Mouse (Mus musculus) lung, postnatal 0 days (tissue): ENCODE measurements around the gene Epn1. TPM values are rescaled to one million over a fixed set of nuclear protein-coding genes. Genes with fewer than 3 reads are reported as not detected.
A peak's percentile ranks its signal among the peaks of the same experiment; 100 is the strongest.
"Not testable (repeated sequence)": the region's sequence is repeated elsewhere in the genome, so short reads cannot be mapped to it uniquely, and the experiment has no call there.

Experiments
- ATAC-seq: fragments of 200-750 bp; cut with Nextera tagmentation; 2 replicates; pipeline ENCODE4 v1.8.0; 2017; ENCODE audit warnings: moderate library complexity
- DNase-seq: peaks from one replicate; pipeline ENCODE4 v3.0.0-alpha.2; 2016; ENCODE audit warnings: low spot score
- H3K27ac ChIP-seq: fragments of 300-500 bp; sonication (generic); 2 replicates; pipeline ENCODE4 v1.5.1; 2014; ENCODE audit warnings: antibody characterized with exemption, mild to moderate bottlenecking, low read length, mixed read lengths
- H3K27me3 ChIP-seq: fragments of 300-500 bp; sonication (generic); replicated peaks from 2 replicates; pipeline ENCODE4 v1.6.1; 2014; ENCODE audit warnings: low read length, mixed read lengths; ENCODE audit not compliant: insufficient read depth
- H3K36me3 ChIP-seq: fragments of 300-500 bp; sonication (generic); 2 replicates; pipeline ENCODE4 v1.6.1; 2014; ENCODE audit warnings: low read length, mixed read lengths; ENCODE audit not compliant: insufficient read depth
- H3K4me1 ChIP-seq: fragments of 300-500 bp; sonication (generic); 2 replicates; pipeline ENCODE4 v1.6.1; 2014; ENCODE audit warnings: antibody characterized with exemption, low read depth, low read length, mixed read lengths; ENCODE audit not compliant: insufficient read depth
- H3K4me2 ChIP-seq: fragments of 300-500 bp; sonication (generic); replicated peaks from 2 replicates; pipeline ENCODE4 v1.6.1; 2014; ENCODE audit warnings: low read depth, mild to moderate bottlenecking, low read length, moderate library complexity, mixed read lengths
- H3K4me3 ChIP-seq: fragments of 300-500 bp; sonication (generic); 2 replicates; pipeline ENCODE4 v1.5.1; 2014; ENCODE audit warnings: low read depth, low read length
- H3K9ac ChIP-seq: fragments of 300-500 bp; sonication (generic); replicated peaks from 2 replicates; pipeline ENCODE4 v1.6.1; 2014; ENCODE audit warnings: low read depth, mild to moderate bottlenecking
- H3K9me3 ChIP-seq: fragments of 300-500 bp; sonication (generic); 2 replicates; pipeline ENCODE4 v1.6.1; 2016; ENCODE audit warnings: low read length, mixed read lengths
- CTCF ChIP-seq: IDR thresholded peaks from 2 replicates; pipeline ENCODE4 v1.5.1; 2016; ENCODE audit warnings: antibody characterized with exemption, mild to moderate bottlenecking
- EP300 ChIP-seq: IDR thresholded peaks from 2 replicates; pipeline ENCODE4 v1.6.1; 2016; ENCODE audit warnings: antibody characterized with exemption, mild to moderate bottlenecking, control low read depth
- WGBS: fragments of 180-500 bp; shearing (Covaris S2); extraction: QIAGEN DNeasy Blood & Tissue Kit; methylation state at CpG from one replicate; pipeline ENCODE4 v1.1.7; 2014; 5-methylcytosine and 5-hydroxymethylcytosine counted together
- polyA plus RNA-seq: library from polyadenylated mRNA; unstranded; fragments of >200 nt; fragmentation: Nextera tagmentation; extraction: Ambion mirVana; gene quantifications from 2 replicates; pipeline ENCODE4 v1.2.1, GENCODE M21; 2015

Gene Epn1
- polyA plus RNA-seq, 1 experiment from 2014 or later, result 41.6 TPM

DNA sequence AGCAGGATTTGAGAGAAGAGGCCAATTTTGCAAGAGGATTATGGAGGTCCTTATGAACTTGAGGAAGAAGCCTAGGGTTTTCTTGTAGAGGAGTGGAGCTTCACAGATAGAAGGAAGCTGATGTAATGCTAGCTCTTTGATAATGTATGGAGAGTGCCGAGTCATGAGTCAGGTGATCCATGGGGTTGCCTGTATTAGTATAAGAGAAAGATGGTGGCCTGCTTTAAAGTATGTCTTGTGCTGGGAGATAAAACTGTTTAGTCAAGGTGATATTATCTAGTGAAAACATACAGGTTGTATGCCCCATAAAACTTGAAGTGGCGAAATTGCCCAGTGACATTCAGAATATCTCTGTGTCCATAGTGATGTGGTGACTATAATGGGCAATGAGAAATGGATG is 3.1 kb upstream of the Epn1 start:
- Histone ChIP-seq H3K9ac (no peak overlapping the region), H3K4me2 (no peak overlapping the region), H3K27ac (no peak overlapping the region), H3K36me3 (peaks cover 34% of the 10 kb centered on the region; the same call in 1 of the 2 replicates), H3K4me1 (peaks cover 7% of the 10 kb centered on the region), H3K27me3 (no peaks in the 10 kb centered on the region), H3K9me3 (no peaks in the 10 kb centered on the region), H3K4me3 (no peak overlapping the region)
- ATAC-seq, result no peak
- TF ChIP-seq CTCF (no peak), EP300 (no peak)
- WGBS, result 82% methylated on average over 2 of the region's 2 CpGs
- DNase-seq, result no peak

DNA sequence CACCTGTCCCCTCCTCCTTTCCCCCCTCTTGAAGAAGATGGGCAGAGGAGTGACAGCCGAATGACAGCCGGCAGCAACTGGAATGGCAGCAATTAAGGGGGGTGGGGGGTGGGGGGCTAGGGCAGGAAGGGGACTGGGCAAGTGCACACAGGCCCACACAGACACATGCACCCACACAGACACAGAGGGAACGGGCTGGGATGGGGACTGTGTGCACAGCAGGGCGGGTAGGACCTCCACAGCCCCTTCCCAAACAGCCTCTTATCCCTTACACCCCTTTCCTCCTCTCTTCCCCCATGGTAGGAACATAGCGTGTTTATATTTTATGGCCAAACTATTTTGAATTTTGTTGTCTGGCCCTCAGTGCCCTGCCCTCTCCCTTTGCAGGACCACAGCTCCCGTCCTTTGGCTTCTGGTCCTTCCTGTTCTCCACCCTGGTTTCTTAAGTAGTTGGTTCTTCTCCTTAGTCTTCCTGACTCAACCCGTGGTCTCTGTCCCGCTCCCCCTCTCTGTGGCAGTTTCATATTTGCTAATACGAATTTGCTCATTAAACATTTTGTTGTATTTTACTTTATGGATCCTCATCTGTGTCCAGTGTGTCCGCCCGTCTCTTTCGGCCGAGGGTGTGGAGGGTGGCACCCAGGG is 548 bp upstream of the Epn1 start:
- H3K4me1 ChIP-seq, H3K27me3 ChIP-seq, DNase-seq, ATAC-seq, H3K9me3 ChIP-seq: not testable (repeated sequence)
- Histone ChIP-seq H3K9ac (0 out of 2 replicates have a peak overlapping the region, but pooled peaks have one; percentile 34), H3K27ac (peak overlapping the region; percentile 90), H3K36me3 (peaks cover 16% of the 10 kb centered on the region; the same call in 1 of the 2 replicates), H3K4me2 (peak overlapping the region; percentile 70), H3K4me3 (peak overlapping the region; percentile 69)
- 22% methylated on average over 7 of the region's 13 CpGs for WGBS

- WGBS, result 7% methylated on average over 6 of the region's 6 CpGs
- H3K9me3 ChIP-seq, result no peaks in the 10 kb centered on the region
- peaks cover 21% of the 10 kb centered on the region; the same call in 1 of the 2 replicates for H3K36me3 ChIP-seq
- H3K9ac ChIP-seq, result peak overlapping the region; percentile 79
- peaks cover 7% of the 10 kb centered on the region for H3K4me1 ChIP-seq
- H3K4me3 ChIP-seq, result peak overlapping the region; percentile 69
- peak overlapping the region; percentile 90 for H3K27ac ChIP-seq
- H3K4me2 ChIP-seq, result peak overlapping the region; percentile 70
- TF ChIP-seq CTCF, result no peak
- no peak for TF ChIP-seq EP300
- H3K27me3 ChIP-seq, result no peaks in the 10 kb centered on the region
- no peak for ATAC-seq
- DNase-seq, result no peak
Observed at GRCm38 (mm10) chr7:5080815-5081214, 780 bp downstream of the Epn1 start.

DNA sequence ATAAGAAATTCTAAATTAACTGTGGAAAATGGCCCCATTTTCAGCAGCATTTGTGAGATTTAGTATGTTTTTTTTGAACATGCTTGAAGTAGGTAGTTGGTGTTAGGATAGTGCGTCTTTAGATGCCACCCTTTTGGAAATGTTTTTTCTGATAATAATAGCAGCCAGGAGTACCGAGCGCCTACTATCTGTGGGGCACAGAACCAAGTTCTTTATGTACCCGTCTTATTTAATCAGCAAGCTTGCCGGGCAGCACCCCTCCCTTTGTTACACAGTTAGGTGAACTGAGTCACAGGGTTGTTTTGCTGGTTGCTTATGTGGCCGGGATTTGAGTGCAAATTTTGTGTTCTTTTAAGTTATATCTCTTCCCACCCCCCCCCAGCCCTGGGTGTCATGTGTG is 1.2 kb downstream of the Epn1 start:
- no peaks in the 10 kb centered on the region for H3K9me3 ChIP-seq
- no peak overlapping the region for H3K27ac ChIP-seq
- H3K27me3 ChIP-seq, result no peaks in the 10 kb centered on the region
- ATAC-seq (no peak), DNase-seq (no peak)
- TF ChIP-seq EP300, result no peak
- TF ChIP-seq CTCF, result no peak
- H3K4me3 ChIP-seq, result peak overlapping the region; percentile 69; the same call in 1 of the 2 replicates
- H3K4me2 ChIP-seq, result peak overlapping the region; percentile 70
- WGBS, result 42% methylated on average over 6 of the region's 6 CpGs
- H3K9ac ChIP-seq, result no peak overlapping the region
- peaks cover 7% of the 10 kb centered on the region for H3K4me1 ChIP-seq
- H3K36me3 ChIP-seq, result peaks cover 18% of the 10 kb centered on the region; the same call in 1 of the 2 replicates

DNA sequence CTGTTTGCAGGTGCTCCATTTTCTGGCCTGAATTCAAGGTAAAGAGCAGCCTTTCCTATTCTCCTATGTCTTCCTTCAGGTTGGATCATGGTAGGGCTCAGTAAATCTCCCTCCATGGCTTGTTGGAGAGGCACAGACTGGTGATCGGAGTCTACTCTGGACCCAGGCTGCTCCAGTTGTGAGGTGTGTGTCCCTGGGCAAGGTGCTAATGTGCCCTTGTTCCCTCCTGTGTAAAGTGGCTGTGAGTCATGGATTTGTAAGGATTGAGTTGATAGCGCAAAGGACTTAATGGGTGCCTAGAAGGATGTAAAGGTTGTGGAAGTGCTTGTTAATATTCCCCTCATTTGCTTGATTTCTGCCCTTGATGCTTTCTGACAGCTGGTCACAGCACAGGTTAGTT is 1.9 kb downstream of the Epn1 start:
- 78% methylated on average over 2 of the region's 2 CpGs for WGBS

DNA sequence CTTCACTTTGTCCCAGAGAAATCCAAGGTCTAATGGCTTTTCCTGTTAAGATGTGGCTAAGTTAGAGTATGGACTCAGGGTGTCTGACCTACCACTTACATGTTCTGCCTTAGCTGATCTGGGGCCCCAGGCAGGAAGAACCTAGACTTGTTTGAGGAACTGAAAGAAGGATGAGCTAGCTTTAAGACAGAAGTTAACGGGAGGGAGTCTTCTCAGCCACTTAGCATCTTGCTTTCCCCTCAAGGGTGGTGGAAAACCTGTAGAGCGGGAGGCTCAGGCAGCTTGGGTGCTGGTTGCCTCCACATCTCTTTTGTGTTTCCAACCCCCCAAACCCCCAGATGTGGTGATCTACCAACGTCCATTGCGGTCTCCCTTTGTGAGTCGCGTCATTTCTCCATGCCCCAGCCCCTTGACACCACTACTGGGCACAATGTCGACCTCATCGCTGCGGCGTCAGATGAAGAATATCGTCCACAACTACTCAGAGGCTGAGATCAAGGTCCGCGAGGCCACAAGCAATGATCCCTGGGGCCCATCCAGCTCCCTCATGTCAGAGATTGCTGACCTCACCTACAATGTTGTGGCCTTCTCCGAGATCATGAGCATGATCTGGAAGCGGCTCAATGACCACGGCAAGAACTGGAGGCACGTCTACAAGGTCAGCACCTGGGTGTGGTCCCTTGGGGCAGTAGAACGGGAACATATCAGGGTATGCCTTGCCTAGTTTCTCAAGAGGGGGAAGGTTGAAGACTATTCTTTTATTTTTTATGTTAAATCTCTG is 3.5 kb downstream of the Epn1 start:
- Histone ChIP-seq H3K27me3 (no peaks in the 10 kb centered on the region), H3K4me2 (no peak overlapping the region), H3K4me3 (no peak overlapping the region), H3K27ac (no peak overlapping the region), H3K4me1 (peaks cover 7% of the 10 kb centered on the region), H3K9me3 (no peaks in the 10 kb centered on the region), H3K36me3 (peaks cover 5% of the 10 kb centered on the region; the same call in 1 of the 2 replicates), H3K9ac (no peak overlapping the region)
- 87% methylated on average over 18 of the region's 18 CpGs for WGBS
- TF ChIP-seq CTCF (no peak), EP300 (no peak)
- ATAC-seq (no peak), DNase-seq (peak; percentile 38)

More for the DNA sequence above, 1.9 kb downstream of the Epn1 start:
- Histone ChIP-seq H3K4me2 (no peak overlapping the region), H3K9ac (no peak overlapping the region), H3K27ac (no peak overlapping the region), H3K4me1 (peaks cover 7% of the 10 kb centered on the region), H3K4me3 (no peak overlapping the region), H3K9me3 (no peaks in the 10 kb centered on the region), H3K36me3 (peaks cover 11% of the 10 kb centered on the region; the same call in 1 of the 2 replicates), H3K27me3 (no peaks in the 10 kb centered on the region)
- ATAC-seq (no peak), DNase-seq (peak; percentile 37)
- TF ChIP-seq EP300, result no peak
- no peak for TF ChIP-seq CTCF
